Mouse (Mus musculus): ENCODE results near the gene Ick.
A peak's percentile ranks its signal among the peaks of the same experiment; 100 is the strongest.

DNA sequence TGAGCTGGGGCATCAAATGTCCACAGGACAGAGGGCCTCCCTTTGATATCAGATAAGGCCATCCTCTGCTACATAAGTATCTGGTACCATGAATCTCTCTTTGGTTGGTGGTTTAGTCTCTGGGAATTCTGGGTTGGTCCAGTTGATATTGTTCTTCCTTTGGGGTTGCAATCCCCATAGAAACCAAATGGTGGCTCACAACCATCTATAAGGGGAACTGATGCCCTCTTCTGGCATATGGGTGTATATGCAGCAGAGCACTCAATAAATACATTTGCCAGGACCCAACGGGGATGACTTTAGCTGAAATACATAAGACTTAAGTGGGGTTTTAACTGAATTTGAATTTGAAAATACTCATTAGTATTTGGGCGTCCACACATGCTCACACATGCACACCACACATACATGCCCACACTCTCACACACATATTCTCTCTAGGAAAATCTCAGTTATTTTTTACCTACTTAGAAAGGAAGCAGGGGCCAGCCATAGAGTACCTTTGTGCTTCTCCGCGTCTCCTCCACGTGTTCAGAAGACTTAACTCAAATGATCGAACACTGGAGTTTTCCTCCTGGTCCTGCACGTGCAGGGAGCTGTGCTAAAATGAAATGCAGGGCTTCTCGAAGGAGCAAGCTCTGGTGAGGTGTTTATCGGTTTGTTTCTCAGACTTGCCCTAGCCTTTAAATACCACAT is 85.1 kb downstream of the Ick start:
- TF ChIP-seq POLR2A (IDR thresholded peaks at IDR 0.05; ENCODE audit: low read depth, low read length): no peak
- 0 out of 2 replicates have a peak, but pooled peaks have one; percentile 18 for TF ChIP-seq CTCF (conservative IDR thresholded peaks at IDR 0.05; ENCODE audit: insufficient read depth, insufficient read length, low read depth, low read length)

Data from kidney, adult 2 months (tissue).